Mouse (Mus musculus) forebrain, embryonic 11.5 days (tissue): ENCODE data around the gene Styxl1. TPM values are rescaled to one million over a fixed set of nuclear protein-coding genes. Genes with fewer than 3 reads are reported as not detected.

ENCODE experiments used
- ATAC-seq: fragments of 200-750 bp; cut with Nextera tagmentation; replicated peaks from 2 replicates; pipeline ENCODE4 v1.8.0; 2017; ENCODE audit warnings: moderate TSS enrichment; ENCODE audit not compliant: low FRiP score
- DNase-seq: peaks from one replicate; pipeline ENCODE4 v3.0.0-alpha.2; 2017; ENCODE audit warnings: low spot score
- H3K27ac ChIP-seq: fragments of 300-500 bp; sonication (generic); 2 replicates; pipeline ENCODE4 v1.5.1; 2014; ENCODE audit warnings: low read depth, low read length
- H3K27me3 ChIP-seq: fragments of 300-500 bp; sonication (generic); 2 replicates; pipeline ENCODE4 v1.6.1; 2014; ENCODE audit warnings: mild to moderate bottlenecking, low read length, mixed read lengths; ENCODE audit not compliant: control insufficient read depth, insufficient read depth
- H3K36me3 ChIP-seq: fragments of 300-500 bp; sonication (generic); 2 replicates; pipeline ENCODE4 v1.6.1; 2014; ENCODE audit warnings: mild to moderate bottlenecking, low read length, moderate library complexity, mixed read lengths; ENCODE audit not compliant: control insufficient read depth, insufficient read depth
- H3K4me1 ChIP-seq: fragments of 300-500 bp; sonication (generic); replicated peaks from 2 replicates; pipeline ENCODE4 v1.6.1; 2014; ENCODE audit warnings: low read length, mixed read lengths; ENCODE audit not compliant: control insufficient read depth, insufficient read depth
- H3K4me2 ChIP-seq: fragments of 300-500 bp; sonication (generic); 2 replicates; pipeline ENCODE4 v1.6.1; 2014; ENCODE audit warnings: low read depth, mild to moderate bottlenecking, low read length, moderate library complexity, mixed read lengths; ENCODE audit not compliant: severe bottlenecking
- H3K4me3 ChIP-seq: fragments of 300-500 bp; sonication (generic); 2 replicates; pipeline ENCODE4 v1.5.1; 2014; ENCODE audit warnings: low read depth, low read length
- H3K9ac ChIP-seq: fragments of 300-500 bp; sonication (generic); 2 replicates; pipeline ENCODE4 v1.6.1; 2014; ENCODE audit warnings: low read length
- H3K9me3 ChIP-seq: fragments of 300-500 bp; sonication (generic); 2 replicates; pipeline ENCODE4 v1.6.1; 2016; ENCODE audit warnings: low read length, mixed read lengths; ENCODE audit not compliant: control insufficient read depth
- WGBS: fragments of 180-500 bp; shearing (Covaris S2); extraction: QIAGEN DNeasy Blood & Tissue Kit; methylation state at CpG from one replicate; pipeline ENCODE4 v1.1.7; 2014; 5-methylcytosine and 5-hydroxymethylcytosine counted together
- polyA plus RNA-seq: library from polyadenylated mRNA; unstranded; fragments of >200 nt; fragmentation: Nextera tagmentation; extraction: Ambion mirVana; gene quantifications from 2 replicates; pipeline ENCODE4 v1.2.1, GENCODE M21; 2014

Styxl1 gene
- polyA plus RNA-seq: not detected in 2 replicates

- peak within 1 kb of the TSS; percentile 95 for H3K9ac ChIP-seq
- H3K27ac ChIP-seq: peak within 1 kb of the TSS; percentile 70
- peak within 1 kb of the TSS; percentile 71 for H3K4me3 ChIP-seq
- under 1% methylated on average over 44 of the region's 45 CpGs for WGBS
- peaks cover 2% of the 10 kb centered on the region; the same call in 1 of the 2 replicates for H3K36me3 ChIP-seq
- peak; percentile 94 for ATAC-seq
- peaks cover 13% of the 10 kb centered on the region; the same call in 1 of the 2 replicates for H3K4me1 ChIP-seq
- H3K27me3 ChIP-seq: no peaks in the 10 kb centered on the region
- H3K4me2 ChIP-seq: peak within 1 kb of the TSS; percentile 84
- no peak for DNase-seq
- no peaks in the 10 kb centered on the region for H3K9me3 ChIP-seq
These were observed at the start of gene Styxl1 for GRCm38 (mm10) chr5:135777796-135778470. Gene Styxl1 (minus strand): TSS chr5:135778385.

GRCm38 (mm10) chr5:135826225-135826624 lies 48.0 kb upstream of the Styxl1 start:
- no peaks in the 10 kb centered on the region for H3K36me3 ChIP-seq
- H3K4me3 ChIP-seq: no peak overlapping the region
- no peaks in the 10 kb centered on the region for H3K9me3 ChIP-seq
- H3K27ac ChIP-seq: no peak overlapping the region
- H3K4me1 ChIP-seq: peaks cover 6% of the 10 kb centered on the region; the same call in 1 of the 2 replicates
- ATAC-seq (no peak), DNase-seq (no peak)
- H3K4me2 ChIP-seq: no peak overlapping the region
- 40% methylated on average over 6 of the region's 6 CpGs for WGBS
- H3K27me3 ChIP-seq: no peaks in the 10 kb centered on the region
- no peak overlapping the region for H3K9ac ChIP-seq

- Histone ChIP-seq H3K4me2 (no peak overlapping the region), H3K4me3 (no peak overlapping the region), H3K9me3 (no peaks in the 10 kb centered on the region), H3K36me3 (no peaks in the 10 kb centered on the region), H3K9ac (no peak overlapping the region), H3K27me3 (no peaks in the 10 kb centered on the region), H3K4me1 (peaks cover 6% of the 10 kb centered on the region; the same call in 1 of the 2 replicates), H3K27ac (no peak overlapping the region)
- 64% methylated on average over 3 of the region's 3 CpGs for WGBS
- no peak for DNase-seq
- ATAC-seq: no peak
These were observed 46.3 kb upstream of the Styxl1 start for GRCm38 (mm10) chr5:135824517-135824916.

- DNase-seq (no peak), ATAC-seq (0 out of 2 replicates have a peak, but pooled peaks have one; percentile 55)
- Histone ChIP-seq H3K27me3 (no peaks in the 10 kb centered on the region), H3K9me3 (no peaks in the 10 kb centered on the region), H3K27ac (no peak overlapping the region), H3K9ac (no peak overlapping the region), H3K4me1 (peaks cover 6% of the 10 kb centered on the region; the same call in 1 of the 2 replicates), H3K4me3 (no peak overlapping the region), H3K36me3 (no peaks in the 10 kb centered on the region), H3K4me2 (no peak overlapping the region)
- 21% methylated on average over 7 of the region's 7 CpGs for WGBS
These were observed 44.2 kb upstream of the Styxl1 start for GRCm38 (mm10) chr5:135822316-135822944.

GRCm38 (mm10) chr5:135818491-135818890 lies 40.3 kb upstream of the Styxl1 start:
- Histone ChIP-seq H3K27me3 (no peaks in the 10 kb centered on the region), H3K36me3 (no peaks in the 10 kb centered on the region), H3K4me3 (no peak overlapping the region), H3K4me1 (peaks cover 6% of the 10 kb centered on the region; the same call in 1 of the 2 replicates), H3K9me3 (no peaks in the 10 kb centered on the region), H3K9ac (no peak overlapping the region), H3K4me2 (no peak overlapping the region), H3K27ac (no peak overlapping the region)
- ATAC-seq (no peak), DNase-seq (no peak)
- WGBS: 55% methylated on average over 7 of the region's 7 CpGs

GRCm38 (mm10) chr5:135812991-135813390 lies 34.8 kb upstream of the Styxl1 start:
- H3K4me3 ChIP-seq: no peak overlapping the region
- H3K4me1 ChIP-seq: no peaks in the 10 kb centered on the region
- no peaks in the 10 kb centered on the region for H3K9me3 ChIP-seq
- ATAC-seq: no peak
- H3K4me2 ChIP-seq: no peak overlapping the region
- no peaks in the 10 kb centered on the region for H3K27me3 ChIP-seq
- no peak for DNase-seq
- no peak overlapping the region for H3K27ac ChIP-seq
- 72% methylated on average over 5 of the region's 5 CpGs for WGBS
- no peak overlapping the region for H3K9ac ChIP-seq
- no peaks in the 10 kb centered on the region for H3K36me3 ChIP-seq

- DNase-seq (no peak), ATAC-seq (no peak)
- H3K9me3 ChIP-seq: no peaks in the 10 kb centered on the region
- peak overlapping the region; percentile 46 for H3K4me2 ChIP-seq
- H3K36me3 ChIP-seq: no peaks in the 10 kb centered on the region
- H3K27ac ChIP-seq: no peak overlapping the region
- no peaks in the 10 kb centered on the region; the same call in 1 of the 2 replicates for H3K4me1 ChIP-seq
- H3K4me3 ChIP-seq: peak overlapping the region; percentile 38
- peak overlapping the region; percentile 53 for H3K9ac ChIP-seq
- WGBS: 55% methylated on average over 3 of the region's 3 CpGs
- no peaks in the 10 kb centered on the region for H3K27me3 ChIP-seq
These were observed 29.1 kb upstream of the Styxl1 start for GRCm38 (mm10) chr5:135807263-135807637.

- H3K27ac ChIP-seq: no peak within 1 kb of the TSS
- 3% methylated on average over 29 of the region's 29 CpGs for WGBS
- no peaks in the 10 kb centered on the region; the same call in 1 of the 2 replicates for H3K4me1 ChIP-seq
- peak within 1 kb of the TSS; percentile 46 for H3K4me2 ChIP-seq
- H3K4me3 ChIP-seq: peak within 1 kb of the TSS; percentile 38
- H3K36me3 ChIP-seq: no peaks in the 10 kb centered on the region
- H3K9ac ChIP-seq: peak within 1 kb of the TSS; percentile 53
- DNase-seq: peak; percentile 95
- no peaks in the 10 kb centered on the region for H3K27me3 ChIP-seq
- H3K9me3 ChIP-seq: no peaks in the 10 kb centered on the region
- peak; percentile 49 for ATAC-seq
These were observed 28.5 kb upstream of the Styxl1 start, which contains the start of gene Srrm3 for GRCm38 (mm10) chr5:135806555-135807262. Gene Srrm3 (plus strand): TSS chr5:135806890.
